Mouse (Mus musculus): ENCODE results near the gene Sept8. TPM values are rescaled to one million over a fixed set of nuclear protein-coding genes. Genes with fewer than 3 reads are reported as not detected.

Gene Sept8
- polyA plus RNA-seq, 1 experiment = 52.2 TPM

GRCm38 (mm10) chr11:53489007-53489406 is 30.1 kb upstream of the Sept8 start:
- H3K4me3 ChIP-seq (replicated peaks; ENCODE audit: control insufficient read depth, low read depth, low read length) = no peak overlapping the region
- WGBS = 95% methylated on average over 5 of the region's 5 CpGs
- H3K4me1 ChIP-seq (ENCODE audit: control insufficient read depth, insufficient read depth, low read length) = no peaks in the 10 kb centered on the region
- no peak overlapping the region for H3K27ac ChIP-seq (ENCODE audit: control insufficient read depth, insufficient read depth, low read depth, low read length, poor library complexity)
- TF ChIP-seq CTCF (IDR thresholded peaks at IDR 0.05; ENCODE audit: control insufficient read depth, insufficient read depth, low read length) (peak; percentile 8; the same call in 1 of the 2 replicates), POLR2A (IDR thresholded peaks at IDR 0.05; ENCODE audit: borderline replicate concordance, control insufficient read depth, low read depth, low read length) (no peak)

DNA sequence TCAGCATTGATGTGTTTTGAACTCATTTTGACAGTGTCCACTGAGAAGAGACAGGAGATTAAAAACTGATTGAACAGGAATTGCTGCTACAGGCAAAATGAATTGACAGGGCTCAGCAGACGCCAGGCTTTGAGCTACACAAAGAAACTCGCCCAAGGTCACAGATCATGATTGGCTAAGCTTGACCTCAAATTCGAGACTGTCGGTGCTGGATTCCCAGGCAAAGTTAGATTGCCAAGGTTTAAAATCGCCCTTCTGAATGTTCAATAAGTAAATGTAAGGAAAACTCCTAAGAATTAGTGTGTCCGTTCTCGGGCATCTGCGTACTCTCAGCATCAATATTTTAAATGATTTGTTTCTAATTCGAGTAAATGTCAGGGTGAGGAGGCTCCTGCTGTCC is 29.6 kb upstream of the Sept8 start:
- no peak for TF ChIP-seq CTCF (IDR thresholded peaks at IDR 0.05; ENCODE audit: control insufficient read depth, insufficient read depth, low read length)
- TF ChIP-seq POLR2A (IDR thresholded peaks at IDR 0.05; ENCODE audit: borderline replicate concordance, control insufficient read depth, low read depth, low read length) = no peak
- Histone ChIP-seq H3K4me1 (ENCODE audit: control insufficient read depth, insufficient read depth, low read length) (no peaks in the 10 kb centered on the region), H3K27ac (ENCODE audit: control insufficient read depth, insufficient read depth, low read depth, low read length, poor library complexity) (no peak overlapping the region), H3K4me3 (replicated peaks; ENCODE audit: control insufficient read depth, low read depth, low read length) (no peak overlapping the region)
- 88% methylated on average over 9 of the region's 9 CpGs for WGBS

DNA sequence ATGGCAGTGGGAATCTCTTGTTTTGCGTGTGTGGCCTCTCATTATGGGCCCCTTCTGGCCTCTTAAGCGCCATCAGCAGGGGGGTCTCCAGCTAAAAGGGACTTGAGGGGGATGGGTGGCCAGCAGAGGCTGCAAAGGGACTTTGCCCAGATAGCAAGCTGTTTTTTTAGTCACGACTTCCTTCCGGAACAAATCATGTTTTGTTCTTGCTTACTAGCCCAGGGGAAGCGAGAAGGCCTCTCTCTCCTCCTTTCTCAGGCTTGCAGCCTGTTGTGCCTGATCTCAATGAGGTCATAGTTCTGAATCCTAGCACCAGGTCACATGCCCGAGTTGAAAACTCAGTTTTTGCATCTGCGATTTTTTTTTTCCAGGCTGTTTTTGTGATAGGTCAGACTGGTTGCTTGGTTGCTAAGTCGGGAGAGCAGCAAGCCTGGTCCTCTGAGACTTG is 27.1 kb upstream of the Sept8 start:
- WGBS = 48% methylated on average over 8 of the region's 8 CpGs
- TF ChIP-seq POLR2A (IDR thresholded peaks at IDR 0.05; ENCODE audit: borderline replicate concordance, control insufficient read depth, low read depth, low read length) (no peak), CTCF (IDR thresholded peaks at IDR 0.05; ENCODE audit: control insufficient read depth, insufficient read depth, low read length) (no peak)
- Histone ChIP-seq H3K4me3 (replicated peaks; ENCODE audit: control insufficient read depth, low read depth, low read length) (no peak overlapping the region), H3K27ac (ENCODE audit: control insufficient read depth, insufficient read depth, low read depth, low read length, poor library complexity) (no peak overlapping the region), H3K4me1 (ENCODE audit: control insufficient read depth, insufficient read depth, low read length) (no peaks in the 10 kb centered on the region)

GRCm38 (mm10) chr11:53493243-53493955 is 25.7 kb upstream of the Sept8 start:
- no peaks in the 10 kb centered on the region; the same call in 1 of the 2 replicates for H3K4me1 ChIP-seq (ENCODE audit: control insufficient read depth, insufficient read depth, low read length)
- H3K4me3 ChIP-seq (replicated peaks; ENCODE audit: control insufficient read depth, low read depth, low read length) = no peak overlapping the region
- 83% methylated on average over 3 of the region's 3 CpGs for WGBS
- H3K27ac ChIP-seq (ENCODE audit: control insufficient read depth, insufficient read depth, low read depth, low read length, poor library complexity) = no peak overlapping the region
- TF ChIP-seq CTCF (IDR thresholded peaks at IDR 0.05; ENCODE audit: control insufficient read depth, insufficient read depth, low read length) = no peak
- no peak for TF ChIP-seq POLR2A (IDR thresholded peaks at IDR 0.05; ENCODE audit: borderline replicate concordance, control insufficient read depth, low read depth, low read length)

- WGBS = 65% methylated on average over 6 of the region's 6 CpGs
- H3K4me1 ChIP-seq (ENCODE audit: control insufficient read depth, insufficient read depth, low read length) = no peaks in the 10 kb centered on the region; the same call in 1 of the 2 replicates
- TF ChIP-seq POLR2A (IDR thresholded peaks at IDR 0.05; ENCODE audit: borderline replicate concordance, control insufficient read depth, low read depth, low read length) = no peak
- no peak for TF ChIP-seq CTCF (IDR thresholded peaks at IDR 0.05; ENCODE audit: control insufficient read depth, insufficient read depth, low read length)
- H3K4me3 ChIP-seq (replicated peaks; ENCODE audit: control insufficient read depth, low read depth, low read length) = no peak overlapping the region
- no peak overlapping the region for H3K27ac ChIP-seq (ENCODE audit: control insufficient read depth, insufficient read depth, low read depth, low read length, poor library complexity)
Observed at GRCm38 (mm10) chr11:53495417-53495816, 23.6 kb upstream of the Sept8 start.

- TF ChIP-seq POLR2A (IDR thresholded peaks at IDR 0.05; ENCODE audit: borderline replicate concordance, control insufficient read depth, low read depth, low read length) (no peak), CTCF (IDR thresholded peaks at IDR 0.05; ENCODE audit: control insufficient read depth, insufficient read depth, low read length) (no peak)
- WGBS = 16% methylated on average over 6 of the region's 6 CpGs
- H3K4me3 ChIP-seq (replicated peaks; ENCODE audit: control insufficient read depth, low read depth, low read length) = no peak overlapping the region
- H3K4me1 ChIP-seq (ENCODE audit: control insufficient read depth, insufficient read depth, low read length) = no peaks in the 10 kb centered on the region; the same call in 1 of the 2 replicates
- no peak overlapping the region for H3K27ac ChIP-seq (ENCODE audit: control insufficient read depth, insufficient read depth, low read depth, low read length, poor library complexity)
Observed at GRCm38 (mm10) chr11:53496946-53497345, 22.1 kb upstream of the Sept8 start.

GRCm38 (mm10) chr11:53500569-53500968 is 18.5 kb upstream of the Sept8 start:
- 28% methylated on average over 11 of the region's 11 CpGs for WGBS
- no peak for TF ChIP-seq POLR2A (IDR thresholded peaks at IDR 0.05; ENCODE audit: borderline replicate concordance, control insufficient read depth, low read depth, low read length)
- no peak for TF ChIP-seq CTCF (IDR thresholded peaks at IDR 0.05; ENCODE audit: control insufficient read depth, insufficient read depth, low read length)
- H3K4me3 ChIP-seq (replicated peaks; ENCODE audit: control insufficient read depth, low read depth, low read length) = no peak overlapping the region
- no peaks in the 10 kb centered on the region; the same call in 1 of the 2 replicates for H3K4me1 ChIP-seq (ENCODE audit: control insufficient read depth, insufficient read depth, low read length)
- no peak overlapping the region for H3K27ac ChIP-seq (ENCODE audit: control insufficient read depth, insufficient read depth, low read depth, low read length, poor library complexity)

GRCm38 (mm10) chr11:53502039-53502765 is 16.9 kb upstream of the Sept8 start:
- Histone ChIP-seq H3K4me3 (replicated peaks; ENCODE audit: control insufficient read depth, low read depth, low read length) (no peak overlapping the region), H3K4me1 (ENCODE audit: control insufficient read depth, insufficient read depth, low read length) (no peaks in the 10 kb centered on the region; the same call in 1 of the 2 replicates), H3K27ac (ENCODE audit: control insufficient read depth, insufficient read depth, low read depth, low read length, poor library complexity) (no peak overlapping the region)
- TF ChIP-seq POLR2A (IDR thresholded peaks at IDR 0.05; ENCODE audit: borderline replicate concordance, control insufficient read depth, low read depth, low read length) (no peak), CTCF (IDR thresholded peaks at IDR 0.05; ENCODE audit: control insufficient read depth, insufficient read depth, low read length) (no peak)
- WGBS = 53% methylated on average over 8 of the region's 8 CpGs

All from bone marrow, adult 2 months (tissue).